Mouse (Mus musculus) heart, embryonic 12.5 days (tissue): ENCODE measurements at regions not wholly inside any gene's neighbourhood (a gene's known extent, or its start where the extent isn't known, plus 50 kb on each side); places are given as distances from the start of the nearest gene placed in this dataset.

Source experiments
- ATAC-seq: fragments of 200-750 bp; cut with Nextera tagmentation; 2 replicates; pipeline ENCODE4 v1.8.0; 2017; ENCODE audit warnings: moderate TSS enrichment, moderate library complexity; ENCODE audit not compliant: insufficient number of reproducible peaks, low FRiP score
- H3K27ac ChIP-seq: fragments of 300-500 bp; sonication (generic); 2 replicates; pipeline ENCODE4 v1.5.1; 2016; ENCODE audit warnings: mild to moderate bottlenecking, moderate library complexity; ENCODE audit not compliant: poor library complexity, severe bottlenecking
- H3K27me3 ChIP-seq: fragments of 300-500 bp; sonication (generic); replicated peaks from 2 replicates; pipeline ENCODE4 v1.6.1; 2016; ENCODE audit warnings: mild to moderate bottlenecking, moderate library complexity
- H3K36me3 ChIP-seq: fragments of 300-500 bp; sonication (generic); 2 replicates; pipeline ENCODE4 v1.6.1; 2016; ENCODE audit warnings: mild to moderate bottlenecking, moderate library complexity
- H3K4me1 ChIP-seq: fragments of 300-500 bp; sonication (generic); replicated peaks from 2 replicates; pipeline ENCODE4 v1.6.1; 2016; ENCODE audit warnings: mild to moderate bottlenecking
- H3K4me2 ChIP-seq: fragments of 300-500 bp; sonication (generic); 2 replicates; pipeline ENCODE4 v1.6.1; 2016; ENCODE audit warnings: mild to moderate bottlenecking, moderate library complexity
- H3K4me3 ChIP-seq: fragments of 300-500 bp; sonication (generic); 2 replicates; pipeline ENCODE4 v1.5.1; 2016; ENCODE audit warnings: mild to moderate bottlenecking
- H3K9ac ChIP-seq: fragments of 300-500 bp; sonication (generic); 2 replicates; pipeline ENCODE4 v1.6.1; 2016; ENCODE audit warnings: mild to moderate bottlenecking, moderate library complexity
- H3K9me3 ChIP-seq: fragments of 300-500 bp; sonication (generic); replicated peaks from 2 replicates; pipeline ENCODE4 v1.6.1; 2016; ENCODE audit warnings: mild to moderate bottlenecking, moderate library complexity
- WGBS: fragments of 180-500 bp; shearing (Covaris S2); methylation state at CpG from one replicate; pipeline ENCODE4 v1.1.7; 2016; 5-methylcytosine and 5-hydroxymethylcytosine counted together

DNA sequence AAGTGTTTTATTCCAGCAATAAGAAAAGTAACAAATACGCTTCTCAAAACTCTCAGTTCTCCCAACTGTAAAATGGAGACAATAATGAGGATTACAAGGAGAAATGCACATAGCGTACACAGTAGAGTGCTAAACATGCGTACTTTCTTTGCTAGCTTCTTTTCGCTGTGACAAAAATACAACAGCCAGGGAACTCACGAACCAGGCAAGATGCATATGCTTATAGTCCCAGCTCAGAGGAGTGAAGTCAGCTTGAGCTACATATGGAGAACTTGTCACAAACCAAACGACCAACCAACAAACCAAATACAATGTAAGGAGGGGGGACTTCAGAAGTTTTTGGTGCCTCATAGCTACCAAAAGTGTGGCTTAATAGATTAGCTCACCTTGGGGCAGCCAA lies 313.3 kb downstream of the Cog6 start:
- 84% methylated on average over 6 of the region's 6 CpGs for WGBS

DNA sequence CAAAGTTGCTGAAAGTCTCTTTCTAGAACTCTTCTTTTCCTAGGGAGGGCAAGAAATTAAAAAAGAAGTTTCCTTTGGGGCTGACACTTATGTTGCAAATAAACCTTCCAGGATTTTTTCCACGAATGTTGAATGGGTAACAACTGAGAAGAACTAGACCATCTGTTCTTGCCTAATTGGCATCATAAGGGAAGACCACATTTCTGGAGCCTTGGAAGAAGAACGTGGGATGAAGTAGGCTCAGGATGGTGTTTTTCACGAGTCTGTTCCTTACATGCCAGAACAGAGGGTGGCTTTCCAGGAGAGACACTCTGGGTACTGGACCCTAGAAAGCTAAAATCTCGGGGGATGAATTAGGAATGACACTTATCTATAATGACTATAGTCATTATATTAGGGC lies 314.1 kb downstream of the Cog6 start:
- H3K36me3 ChIP-seq: no peaks in the 10 kb centered on the region
- H3K27me3 ChIP-seq: no peaks in the 10 kb centered on the region
- 0 out of 2 replicates have a peak, but pooled peaks cover 3% of the 10 kb centered on the region for H3K4me1 ChIP-seq
- H3K9ac ChIP-seq: no peak overlapping the region
- H3K4me3 ChIP-seq: no peak overlapping the region
- no peak for ATAC-seq
- WGBS: 71% methylated on average over 4 of the region's 4 CpGs
- H3K4me2 ChIP-seq: no peak overlapping the region
- H3K27ac ChIP-seq: no peak overlapping the region
- peaks cover 3% of the 10 kb centered on the region; the same call in 1 of the 2 replicates for H3K9me3 ChIP-seq

More for the DNA sequence above, 313.3 kb downstream of the Cog6 start:
- H3K9ac ChIP-seq: no peak overlapping the region
- no peaks in the 10 kb centered on the region for H3K27me3 ChIP-seq
- no peaks in the 10 kb centered on the region for H3K36me3 ChIP-seq
- H3K4me2 ChIP-seq: no peak overlapping the region
- no peak overlapping the region for H3K4me3 ChIP-seq
- ATAC-seq: no peak
- H3K4me1 ChIP-seq: 0 out of 2 replicates have a peak, but pooled peaks cover 7% of the 10 kb centered on the region
- no peak overlapping the region for H3K27ac ChIP-seq
- H3K9me3 ChIP-seq: no peaks in the 10 kb centered on the region

DNA sequence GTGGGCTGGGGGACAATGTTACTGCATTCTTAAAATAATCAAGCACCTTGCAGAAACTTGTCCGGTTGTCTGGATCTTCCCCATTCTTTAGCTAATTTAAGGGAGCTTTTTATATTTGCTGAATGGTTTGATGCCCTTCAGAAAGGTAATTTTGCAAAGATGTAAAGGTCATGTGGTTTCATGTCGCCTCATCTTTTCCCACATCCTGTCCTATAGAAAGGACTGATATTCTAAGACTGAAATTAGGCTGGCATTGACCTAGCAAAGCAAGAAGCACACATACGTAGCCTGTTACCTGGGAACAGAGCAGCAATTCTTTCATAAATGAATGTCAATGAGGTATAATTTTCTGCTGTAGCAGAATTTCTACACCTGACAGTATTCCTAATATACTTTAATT lies 315.4 kb downstream of the Cog6 start:
- no peak overlapping the region for H3K4me3 ChIP-seq
- no peak overlapping the region for H3K4me2 ChIP-seq
- no peaks in the 10 kb centered on the region for H3K4me1 ChIP-seq
- H3K27me3 ChIP-seq: no peaks in the 10 kb centered on the region
- 80% methylated on average over 3 of the region's 3 CpGs for WGBS
- H3K9me3 ChIP-seq: peaks cover 4% of the 10 kb centered on the region; the same call in 1 of the 2 replicates
- no peak overlapping the region for H3K27ac ChIP-seq
- no peak overlapping the region for H3K9ac ChIP-seq
- ATAC-seq: no peak
- H3K36me3 ChIP-seq: no peaks in the 10 kb centered on the region

DNA sequence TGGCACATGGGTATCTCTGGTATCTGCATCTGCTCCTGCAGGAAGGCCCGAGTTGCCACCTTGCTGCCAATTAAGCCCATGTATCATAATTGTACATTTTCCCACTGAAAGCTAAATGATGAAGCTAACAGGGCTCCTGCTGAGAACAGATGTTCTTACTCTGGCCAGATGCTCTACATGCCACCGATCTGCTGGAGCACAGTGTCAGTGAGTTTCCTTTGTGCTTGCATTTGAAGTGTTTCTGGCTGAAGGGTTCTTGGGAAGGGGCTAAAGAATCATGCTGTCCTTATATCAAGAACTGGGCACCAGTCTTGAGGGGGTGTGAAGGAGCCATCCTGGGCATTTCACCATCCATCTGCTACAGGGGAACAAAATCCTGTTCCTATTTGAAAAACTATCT lies 323.2 kb downstream of the Cog6 start:
- ATAC-seq: no peak
- WGBS: 77% methylated on average over 2 of the region's 2 CpGs
- no peak overlapping the region for H3K4me3 ChIP-seq
- H3K27me3 ChIP-seq: no peaks in the 10 kb centered on the region
- H3K27ac ChIP-seq: no peak overlapping the region
- H3K9ac ChIP-seq: no peak overlapping the region
- no peaks in the 10 kb centered on the region for H3K36me3 ChIP-seq
- H3K4me2 ChIP-seq: no peak overlapping the region
- peaks cover 4% of the 10 kb centered on the region; the same call in 1 of the 2 replicates for H3K9me3 ChIP-seq
- H3K4me1 ChIP-seq: no peaks in the 10 kb centered on the region

DNA sequence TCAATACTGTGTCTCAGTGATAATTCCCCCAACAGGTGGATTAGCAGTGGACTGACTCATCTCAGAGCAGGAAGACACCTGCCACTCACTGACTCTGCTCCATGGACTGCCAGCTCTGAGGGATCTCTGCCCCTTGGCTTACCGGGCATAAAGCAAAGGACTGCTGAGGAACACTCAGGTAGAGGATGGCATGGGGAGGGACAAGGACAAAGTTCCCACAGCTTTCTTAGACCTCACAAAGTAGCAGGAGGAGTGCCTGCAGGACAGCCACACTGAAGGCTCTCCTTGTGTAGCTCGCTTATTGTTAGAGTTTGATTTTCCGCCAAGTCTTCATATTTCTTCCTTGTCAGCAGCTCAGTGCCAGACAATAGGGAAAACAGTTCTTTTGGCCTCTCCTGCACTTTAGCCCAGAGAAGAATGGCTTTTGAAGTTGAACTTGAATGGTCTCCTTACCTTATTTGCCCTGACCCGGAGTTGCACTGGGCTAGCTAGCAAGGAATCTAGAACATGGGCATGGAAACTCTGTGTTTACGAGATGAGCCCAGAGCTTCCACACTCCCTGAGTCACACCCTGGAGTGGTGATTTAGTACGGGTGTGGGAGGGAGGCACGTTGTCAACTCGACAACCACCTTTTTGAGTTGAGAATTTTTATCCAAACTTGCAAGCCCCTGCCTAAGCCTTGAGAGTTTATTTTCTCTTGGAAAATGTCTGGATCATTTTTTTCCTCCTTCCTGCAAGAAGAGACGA lies 331.4 kb downstream of the Cog6 start:
- Histone ChIP-seq H3K9me3 (no peaks in the 10 kb centered on the region), H3K4me1 (peaks cover 5% of the 10 kb centered on the region; the same call in 1 of the 2 replicates), H3K27me3 (no peaks in the 10 kb centered on the region), H3K4me3 (no peak overlapping the region), H3K36me3 (no peaks in the 10 kb centered on the region), H3K4me2 (no peak overlapping the region), H3K27ac (no peak overlapping the region), H3K9ac (no peak overlapping the region)
- ATAC-seq: no peak
- WGBS: 57% methylated on average over 9 of the region's 9 CpGs

DNA sequence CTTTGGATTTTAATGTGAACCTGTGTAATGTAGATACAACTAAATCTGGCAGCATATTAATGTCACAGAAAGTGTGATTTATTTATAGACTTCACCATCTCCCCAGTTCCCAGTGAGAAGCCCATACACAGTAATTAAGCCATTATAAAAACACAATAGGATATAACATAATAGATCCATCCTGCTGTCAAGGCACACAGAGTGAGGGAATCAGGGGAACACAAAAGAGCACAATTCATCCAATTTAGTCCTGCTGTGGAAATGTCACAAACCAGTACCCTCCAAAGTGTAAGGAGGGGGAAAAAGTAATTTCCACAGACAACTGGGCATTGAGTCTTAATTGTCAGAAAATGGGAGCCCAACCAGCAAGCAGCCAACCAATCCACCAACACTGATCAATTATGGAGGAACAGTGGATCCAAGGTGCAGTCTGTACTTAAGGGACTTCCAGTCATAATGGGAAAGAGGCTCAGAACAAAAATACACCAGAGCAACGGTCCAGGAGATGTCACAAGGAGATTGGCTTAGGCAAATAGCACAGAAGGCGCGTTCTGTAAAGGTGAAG lies 336.1 kb downstream of the Cog6 start:
- Histone ChIP-seq H3K9ac (no peak overlapping the region), H3K4me3 (no peak overlapping the region), H3K27ac (no peak overlapping the region), H3K27me3 (no peaks in the 10 kb centered on the region), H3K36me3 (no peaks in the 10 kb centered on the region), H3K4me2 (no peak overlapping the region), H3K9me3 (peaks cover 11% of the 10 kb centered on the region), H3K4me1 (peaks cover 5% of the 10 kb centered on the region; the same call in 1 of the 2 replicates)
- 60% methylated on average over 3 of the region's 3 CpGs for WGBS
- ATAC-seq: no peak

DNA sequence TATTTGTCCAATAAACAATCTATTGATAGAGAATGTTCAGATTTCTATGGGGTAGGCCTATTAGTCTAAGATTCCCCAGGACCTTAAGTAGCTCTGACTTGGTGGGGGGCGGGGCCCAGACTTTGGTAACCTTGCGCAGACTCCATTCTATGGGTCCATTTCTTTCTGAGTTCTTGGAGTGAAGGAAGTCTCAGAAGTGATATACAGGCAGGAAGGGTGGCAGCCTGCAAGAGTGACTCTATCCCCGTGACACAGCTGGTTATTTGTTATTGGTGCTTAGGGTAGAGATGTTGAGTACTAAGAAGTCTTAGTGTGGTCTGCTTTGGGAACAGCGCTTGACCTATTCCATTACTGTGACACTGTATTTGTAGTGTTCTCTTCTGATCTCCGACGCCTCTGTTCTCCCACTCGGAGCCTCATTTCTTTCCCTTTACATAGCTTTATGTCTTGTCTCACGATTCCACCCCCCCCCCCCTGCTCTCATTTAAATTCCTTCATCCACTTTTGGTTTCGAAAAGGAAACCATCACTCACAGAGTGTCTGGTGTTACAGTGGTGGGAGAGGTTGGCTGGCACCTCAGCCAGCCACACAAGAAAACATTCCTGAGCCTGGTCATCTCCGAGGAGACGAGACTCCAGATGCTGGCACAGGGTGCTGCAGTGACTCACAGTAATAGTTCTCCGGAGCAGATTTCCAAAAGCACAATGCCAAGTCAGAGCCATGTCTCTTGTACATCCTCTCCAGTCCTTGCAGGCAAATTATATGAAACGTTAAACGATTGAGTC lies 340.0 kb downstream of the Cog6 start:
- Histone ChIP-seq H3K9me3 (peaks cover 11% of the 10 kb centered on the region), H3K4me2 (no peak overlapping the region), H3K36me3 (no peaks in the 10 kb centered on the region), H3K4me3 (no peak overlapping the region), H3K27ac (no peak overlapping the region), H3K9ac (no peak overlapping the region), H3K4me1 (no peaks in the 10 kb centered on the region), H3K27me3 (no peaks in the 10 kb centered on the region)
- ATAC-seq: no peak
- WGBS: 86% methylated on average over 14 of the region's 14 CpGs

DNA sequence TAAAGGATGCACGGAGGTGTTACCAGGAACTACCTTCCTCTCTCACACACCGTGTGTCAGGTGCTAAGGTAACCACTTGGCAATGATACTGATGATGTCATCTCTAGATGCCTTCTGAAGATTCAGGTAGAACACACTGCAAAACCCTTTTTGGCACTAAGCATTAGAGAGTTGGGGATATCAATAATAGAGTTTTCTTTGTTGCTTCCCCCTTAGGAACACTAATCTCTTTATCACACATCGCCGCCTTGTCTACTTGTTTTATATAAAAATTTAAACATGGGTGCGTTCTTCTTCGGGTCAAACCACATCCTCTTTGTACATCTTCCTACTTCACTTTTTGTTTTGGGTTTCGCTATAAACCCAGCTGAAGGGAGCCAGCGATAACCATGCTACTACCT lies 346.4 kb downstream of the Cog6 start:
- no peaks in the 10 kb centered on the region for H3K4me1 ChIP-seq
- H3K36me3 ChIP-seq: no peaks in the 10 kb centered on the region
- H3K4me2 ChIP-seq: no peak overlapping the region
- 90% methylated on average over 8 of the region's 8 CpGs for WGBS
- no peak for ATAC-seq
- no peak overlapping the region for H3K4me3 ChIP-seq
- no peak overlapping the region for H3K9ac ChIP-seq
- no peaks in the 10 kb centered on the region for H3K9me3 ChIP-seq
- no peak overlapping the region for H3K27ac ChIP-seq
- H3K27me3 ChIP-seq: no peaks in the 10 kb centered on the region

DNA sequence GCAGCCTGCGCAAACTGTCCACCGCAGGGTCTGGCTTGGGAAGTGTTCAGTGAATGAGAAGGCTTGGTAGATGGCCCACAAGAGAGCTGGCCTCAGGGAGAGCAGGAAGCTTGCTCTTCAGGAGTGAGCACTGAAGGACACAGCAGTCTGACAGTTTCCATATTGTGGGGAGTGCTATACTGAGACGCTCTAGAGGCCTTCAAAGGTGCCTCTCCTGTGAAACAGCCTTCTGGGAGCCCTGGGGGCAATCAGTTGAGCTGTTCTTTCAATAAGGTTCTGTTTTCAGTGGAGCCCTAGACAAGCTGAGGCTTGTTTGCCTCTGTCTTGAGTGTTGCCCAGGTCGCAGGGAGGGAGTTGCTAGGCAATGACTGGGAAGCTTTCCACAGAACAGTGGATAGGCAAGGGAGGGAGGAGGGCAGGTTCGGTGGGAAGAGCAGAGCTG lies 353.9 kb downstream of the Cog6 start:
- no peak overlapping the region for H3K27ac ChIP-seq
- H3K4me1 ChIP-seq: peaks cover 7% of the 10 kb centered on the region
- no peaks in the 10 kb centered on the region for H3K36me3 ChIP-seq
- ATAC-seq: no peak
- H3K9me3 ChIP-seq: no peaks in the 10 kb centered on the region
- no peak overlapping the region for H3K4me3 ChIP-seq
- 53% methylated on average over 5 of the region's 5 CpGs for WGBS
- H3K27me3 ChIP-seq: peaks cover 10% of the 10 kb centered on the region
- no peak overlapping the region for H3K4me2 ChIP-seq
- H3K9ac ChIP-seq: no peak overlapping the region

DNA sequence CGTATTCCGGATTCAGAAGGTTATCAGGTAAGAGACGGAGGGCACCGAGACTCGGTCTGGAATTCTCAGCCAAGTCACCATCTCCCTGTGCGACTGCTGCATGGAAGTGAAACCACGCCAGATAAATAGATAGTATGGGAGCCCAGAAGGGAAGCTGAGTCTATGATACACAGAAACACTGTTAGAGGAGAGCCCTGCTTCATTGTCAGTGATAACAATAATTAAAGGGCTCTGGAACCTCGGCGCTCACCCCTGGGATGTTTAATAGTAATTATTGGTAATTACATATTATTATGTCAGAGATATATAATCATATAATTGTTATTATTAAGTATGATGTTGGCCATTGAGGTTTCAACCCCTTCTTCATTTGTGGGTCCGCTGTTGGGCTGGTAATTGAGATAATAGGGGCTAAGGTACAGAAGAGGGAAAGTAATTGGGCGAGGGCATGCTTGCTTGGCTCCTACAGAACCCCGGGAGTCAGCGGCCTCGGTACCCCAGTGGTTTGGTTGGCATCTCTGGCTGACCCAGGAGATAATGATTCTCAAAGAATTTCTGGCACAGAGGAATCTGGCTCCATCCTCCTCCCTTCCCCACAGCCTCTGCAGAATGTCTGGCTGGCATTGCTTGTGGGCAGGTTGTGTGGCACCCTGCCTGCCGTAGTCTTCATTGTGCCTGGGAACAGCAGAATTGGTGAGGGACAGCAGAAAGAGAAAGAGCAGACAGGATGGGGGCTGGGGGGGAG lies 354.7 kb downstream of the Cog6 start:
- Histone ChIP-seq H3K4me2 (no peak overlapping the region), H3K9ac (no peak overlapping the region), H3K27ac (no peak overlapping the region), H3K36me3 (no peaks in the 10 kb centered on the region), H3K9me3 (no peaks in the 10 kb centered on the region), H3K4me3 (no peak overlapping the region), H3K27me3 (peaks cover 10% of the 10 kb centered on the region), H3K4me1 (peaks cover 7% of the 10 kb centered on the region)
- 81% methylated on average over 15 of the region's 15 CpGs for WGBS
- no peak for ATAC-seq

DNA sequence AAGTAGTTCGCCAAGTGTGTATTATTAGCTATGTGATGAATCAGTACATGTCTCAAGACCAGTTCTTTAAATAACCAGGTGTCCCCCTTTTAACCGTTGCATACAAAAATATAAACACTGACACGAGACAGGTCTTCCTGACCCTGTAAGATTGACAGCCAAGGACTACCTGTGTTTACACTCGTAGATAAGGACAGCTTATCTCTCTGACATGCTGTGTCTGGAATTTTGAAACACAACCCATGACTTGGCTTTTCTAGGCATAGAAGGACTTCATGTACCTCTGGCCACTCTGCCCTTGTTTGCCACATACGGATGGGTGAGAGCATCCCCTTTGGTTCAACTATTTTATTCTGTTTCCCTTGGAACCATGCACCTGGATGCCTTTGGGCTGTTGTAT lies 364.0 kb downstream of the Cog6 start:
- H3K36me3 ChIP-seq: no peaks in the 10 kb centered on the region
- peaks cover 7% of the 10 kb centered on the region for H3K9me3 ChIP-seq
- H3K4me2 ChIP-seq: no peak overlapping the region
- peaks cover 4% of the 10 kb centered on the region for H3K4me1 ChIP-seq
- H3K4me3 ChIP-seq: no peak overlapping the region
- no peak for ATAC-seq
- H3K27ac ChIP-seq: no peak overlapping the region
- WGBS: 24% methylated on average over 5 of the region's 5 CpGs
- peaks cover 4% of the 10 kb centered on the region; the same call in 1 of the 2 replicates for H3K27me3 ChIP-seq
- no peak overlapping the region for H3K9ac ChIP-seq
